Mouse (Mus musculus): ENCODE data around the gene Ccdc171. TPM values are rescaled to one million over a fixed set of nuclear protein-coding genes. Genes with fewer than 3 reads are reported as not detected.

Ccdc171 gene
- polyA plus RNA-seq, 1 experiment from 2014 or later: 2.4 TPM

GRCm38 (mm10) chr4:83739891-83740277 lies 214.5 kb downstream of the Ccdc171 start:
- Histone ChIP-seq H3K9ac (no peak overlapping the region), H3K4me1 (peaks cover 4% of the 10 kb centered on the region; the same call in 1 of the 2 replicates), H3K9me3 (replicated peaks) (no peaks in the 10 kb centered on the region), H3K36me3 (no peaks in the 10 kb centered on the region), H3K4me2 (no peak overlapping the region), H3K27ac (no peak overlapping the region), H3K4me3 (no peak overlapping the region), H3K27me3 (replicated peaks) (no peaks in the 10 kb centered on the region)
- no peak for ATAC-seq
- WGBS (ENCODE audit: insufficient replicate concordance): 51% methylated on average over 4 of the region's 4 CpGs

DNA sequence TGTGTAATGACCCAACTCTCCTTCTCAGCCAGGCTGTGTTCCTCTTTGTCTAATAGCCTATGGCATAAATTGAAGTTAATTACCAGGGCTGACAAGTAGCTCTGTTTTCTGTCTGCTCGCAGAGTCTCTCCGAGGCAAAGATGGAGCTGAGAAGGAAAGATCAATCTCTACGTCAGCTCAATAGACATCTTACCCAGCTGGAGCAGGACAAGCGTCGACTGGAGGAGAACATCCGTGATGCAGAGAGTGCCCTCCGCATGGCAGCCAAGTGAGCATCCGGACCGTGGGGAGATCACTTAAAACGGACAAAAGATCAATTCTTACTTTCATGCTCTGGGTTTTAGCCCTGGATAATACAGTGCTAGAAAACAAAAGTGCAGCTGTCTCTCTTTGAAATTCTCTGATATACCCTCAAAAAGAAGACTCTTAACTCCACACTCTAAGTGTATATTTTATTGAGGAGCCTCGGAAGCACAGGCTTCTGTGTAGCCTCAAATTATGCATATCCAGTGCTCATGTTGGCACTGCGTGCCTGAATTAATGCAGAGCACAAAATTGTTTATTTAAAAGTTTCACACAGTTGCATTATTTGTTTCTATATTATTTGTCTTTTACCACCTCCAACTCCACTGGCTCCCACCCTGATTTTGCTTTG lies 217.6 kb downstream of the Ccdc171 start:
- Histone ChIP-seq H3K4me2 (no peak overlapping the region), H3K4me3 (no peak overlapping the region), H3K27me3 (replicated peaks) (no peaks in the 10 kb centered on the region), H3K27ac (no peak overlapping the region), H3K4me1 (peaks cover 4% of the 10 kb centered on the region; the same call in 1 of the 2 replicates), H3K9ac (no peak overlapping the region), H3K9me3 (replicated peaks) (no peaks in the 10 kb centered on the region), H3K36me3 (no peaks in the 10 kb centered on the region)
- WGBS (ENCODE audit: insufficient replicate concordance): 74% methylated on average over 12 of the region's 12 CpGs
- ATAC-seq: no peak

DNA sequence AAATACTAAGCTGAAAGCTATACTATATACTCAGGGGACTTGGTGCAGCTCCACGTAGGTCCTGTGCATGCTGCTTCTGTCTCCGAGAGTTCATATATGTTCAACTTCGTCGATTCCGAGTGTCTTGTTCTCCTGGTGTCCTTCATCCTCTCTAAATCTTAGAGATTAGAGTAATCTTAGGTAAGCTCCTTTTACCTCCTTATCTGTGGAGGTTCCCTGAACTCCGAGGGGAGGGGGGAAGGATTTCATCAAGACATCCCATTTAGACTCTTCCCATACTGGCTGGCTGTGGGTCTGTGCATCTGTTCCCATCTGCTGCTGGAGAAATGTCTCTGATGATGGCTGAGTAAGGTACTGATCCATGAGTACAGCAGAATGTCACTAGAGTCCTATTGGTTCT lies 249.8 kb downstream of the Ccdc171 start:
- Histone ChIP-seq H3K27me3 (replicated peaks) (no peaks in the 10 kb centered on the region), H3K27ac (no peak overlapping the region), H3K4me1 (no peaks in the 10 kb centered on the region), H3K4me2 (no peak overlapping the region), H3K36me3 (no peaks in the 10 kb centered on the region), H3K9me3 (replicated peaks) (no peaks in the 10 kb centered on the region), H3K4me3 (no peak overlapping the region), H3K9ac (no peak overlapping the region)
- no peak for ATAC-seq
- WGBS (ENCODE audit: insufficient replicate concordance): 81% methylated on average over 6 of the region's 6 CpGs

DNA sequence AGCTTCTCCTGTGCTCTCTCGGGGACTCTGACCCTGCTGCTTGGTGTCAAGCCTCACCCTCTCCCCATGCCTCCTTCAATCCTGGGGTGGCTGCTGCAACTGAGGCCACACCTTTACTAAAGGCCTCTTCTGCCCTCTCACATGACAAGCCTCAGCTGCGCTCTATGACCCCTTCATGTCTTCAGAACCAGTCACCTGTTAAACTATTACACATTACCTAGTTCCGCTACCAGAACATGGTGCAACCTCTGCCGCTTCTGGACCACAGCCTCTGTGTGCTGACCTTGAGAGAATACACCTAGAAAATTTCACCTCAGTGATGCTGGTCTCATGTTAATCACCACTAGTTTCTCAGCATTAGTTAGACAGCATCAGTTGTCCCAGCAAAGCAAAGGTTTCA lies 254.7 kb downstream of the Ccdc171 start:
- Histone ChIP-seq H3K27me3 (replicated peaks) (no peaks in the 10 kb centered on the region), H3K27ac (no peak overlapping the region), H3K4me1 (no peaks in the 10 kb centered on the region), H3K9me3 (replicated peaks) (no peaks in the 10 kb centered on the region), H3K36me3 (no peaks in the 10 kb centered on the region), H3K9ac (no peak overlapping the region), H3K4me3 (no peak overlapping the region), H3K4me2 (no peak overlapping the region)
- WGBS (ENCODE audit: insufficient replicate concordance): 80% methylated on average over 4 of the region's 4 CpGs
- no peak for ATAC-seq

GRCm38 (mm10) chr4:83785115-83785514 lies 259.8 kb downstream of the Ccdc171 start:
- no peaks in the 10 kb centered on the region for H3K4me1 ChIP-seq
- ATAC-seq: no peak
- WGBS (ENCODE audit: insufficient replicate concordance): 38% methylated on average over 2 of the region's 2 CpGs
- no peak overlapping the region for H3K9ac ChIP-seq
- no peak overlapping the region for H3K4me2 ChIP-seq
- H3K27me3 ChIP-seq (replicated peaks): no peaks in the 10 kb centered on the region
- H3K36me3 ChIP-seq: no peaks in the 10 kb centered on the region
- no peaks in the 10 kb centered on the region for H3K9me3 ChIP-seq (replicated peaks)
- no peak overlapping the region for H3K4me3 ChIP-seq
- no peak overlapping the region for H3K27ac ChIP-seq

- H3K27me3 ChIP-seq (replicated peaks): no peaks in the 10 kb centered on the region
- no peaks in the 10 kb centered on the region for H3K4me1 ChIP-seq
- no peak overlapping the region for H3K4me3 ChIP-seq
- ATAC-seq: no peak
- no peaks in the 10 kb centered on the region for H3K9me3 ChIP-seq (replicated peaks)
- no peaks in the 10 kb centered on the region for H3K36me3 ChIP-seq
- WGBS (ENCODE audit: insufficient replicate concordance): 63% methylated on average over 13 of the region's 13 CpGs
- H3K9ac ChIP-seq: no peak overlapping the region
- H3K4me2 ChIP-seq: no peak overlapping the region
- no peak overlapping the region for H3K27ac ChIP-seq
Measured at GRCm38 (mm10) chr4:83791811-83792210, 266.5 kb downstream of the Ccdc171 start.

DNA sequence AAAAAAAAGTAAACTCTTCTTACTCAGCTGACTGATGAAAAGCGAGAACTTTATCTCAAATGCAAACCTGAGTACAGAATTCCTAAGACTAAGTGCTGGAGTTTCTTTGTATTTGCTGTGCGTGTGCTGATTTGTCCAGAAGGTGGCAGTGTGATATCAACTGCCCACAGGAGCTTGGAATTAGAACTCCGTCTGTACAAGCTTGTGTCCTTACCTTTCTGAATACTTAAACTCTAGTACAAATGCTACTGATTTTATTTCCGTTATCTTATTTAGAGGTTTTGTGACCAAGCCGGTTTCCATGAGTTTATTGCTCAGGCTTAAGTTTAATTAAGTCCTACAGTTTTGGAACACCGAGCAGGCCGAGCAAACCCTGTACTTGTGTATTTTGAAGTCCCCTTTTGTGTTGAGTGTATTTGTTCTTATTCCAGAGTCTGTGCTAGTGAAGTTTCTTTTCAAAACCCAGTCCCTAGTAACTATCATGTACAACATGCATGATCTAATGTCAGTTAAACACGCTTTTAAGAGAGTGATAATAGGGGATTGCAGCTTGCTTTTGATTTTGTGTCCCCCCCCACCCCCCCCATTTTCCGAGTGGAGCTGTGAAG lies 269.1 kb downstream of the Ccdc171 start:
- Histone ChIP-seq H3K27ac (no peak overlapping the region), H3K4me3 (no peak overlapping the region), H3K9me3 (replicated peaks) (no peaks in the 10 kb centered on the region), H3K9ac (no peak overlapping the region), H3K4me1 (no peaks in the 10 kb centered on the region), H3K27me3 (replicated peaks) (no peaks in the 10 kb centered on the region), H3K36me3 (no peaks in the 10 kb centered on the region), H3K4me2 (no peak overlapping the region)
- 36% methylated on average over 9 of the region's 9 CpGs for WGBS (ENCODE audit: insufficient replicate concordance)
- no peak for ATAC-seq

GRCm38 (mm10) chr4:83794930-83795459 lies 269.6 kb downstream of the Ccdc171 start:
- no peaks in the 10 kb centered on the region for H3K27me3 ChIP-seq (replicated peaks)
- no peaks in the 10 kb centered on the region for H3K4me1 ChIP-seq
- no peak for ATAC-seq
- H3K9me3 ChIP-seq (replicated peaks): no peaks in the 10 kb centered on the region
- no peak overlapping the region for H3K4me2 ChIP-seq
- no peaks in the 10 kb centered on the region for H3K36me3 ChIP-seq
- no peak overlapping the region for H3K27ac ChIP-seq
- H3K9ac ChIP-seq: no peak overlapping the region
- no peak overlapping the region for H3K4me3 ChIP-seq
- WGBS (ENCODE audit: insufficient replicate concordance): 57% methylated on average over 5 of the region's 5 CpGs

GRCm38 (mm10) chr4:83797976-83798375 lies 272.6 kb downstream of the Ccdc171 start:
- WGBS (ENCODE audit: insufficient replicate concordance): 70% methylated on average over 14 of the region's 14 CpGs
- ATAC-seq: no peak
- Histone ChIP-seq H3K27ac (no peak overlapping the region), H3K27me3 (replicated peaks) (no peaks in the 10 kb centered on the region), H3K4me1 (no peaks in the 10 kb centered on the region), H3K4me3 (no peak overlapping the region), H3K9ac (no peak overlapping the region), H3K4me2 (no peak overlapping the region), H3K9me3 (replicated peaks) (no peaks in the 10 kb centered on the region), H3K36me3 (no peaks in the 10 kb centered on the region)

- H3K4me1 ChIP-seq: no peaks in the 10 kb centered on the region
- H3K4me2 ChIP-seq: no peak overlapping the region
- no peaks in the 10 kb centered on the region for H3K27me3 ChIP-seq (replicated peaks)
- H3K36me3 ChIP-seq: no peaks in the 10 kb centered on the region
- no peaks in the 10 kb centered on the region for H3K9me3 ChIP-seq (replicated peaks)
- ATAC-seq: no peak
- H3K27ac ChIP-seq: no peak overlapping the region
- H3K9ac ChIP-seq: no peak overlapping the region
- no peak overlapping the region for H3K4me3 ChIP-seq
- WGBS (ENCODE audit: insufficient replicate concordance): 62% methylated on average over 21 of the region's 21 CpGs
Measured at GRCm38 (mm10) chr4:83798674-83799430, 273.5 kb downstream of the Ccdc171 start.

GRCm38 (mm10) chr4:83800402-83800801 lies 275.1 kb downstream of the Ccdc171 start:
- H3K9me3 ChIP-seq (replicated peaks): no peaks in the 10 kb centered on the region
- no peak overlapping the region for H3K4me3 ChIP-seq
- no peaks in the 10 kb centered on the region for H3K4me1 ChIP-seq
- no peak overlapping the region for H3K27ac ChIP-seq
- H3K9ac ChIP-seq: no peak overlapping the region
- H3K4me2 ChIP-seq: no peak overlapping the region
- no peak for ATAC-seq
- H3K36me3 ChIP-seq: no peaks in the 10 kb centered on the region
- no peaks in the 10 kb centered on the region for H3K27me3 ChIP-seq (replicated peaks)
- 49% methylated on average over 3 of the region's 3 CpGs for WGBS (ENCODE audit: insufficient replicate concordance)

DNA sequence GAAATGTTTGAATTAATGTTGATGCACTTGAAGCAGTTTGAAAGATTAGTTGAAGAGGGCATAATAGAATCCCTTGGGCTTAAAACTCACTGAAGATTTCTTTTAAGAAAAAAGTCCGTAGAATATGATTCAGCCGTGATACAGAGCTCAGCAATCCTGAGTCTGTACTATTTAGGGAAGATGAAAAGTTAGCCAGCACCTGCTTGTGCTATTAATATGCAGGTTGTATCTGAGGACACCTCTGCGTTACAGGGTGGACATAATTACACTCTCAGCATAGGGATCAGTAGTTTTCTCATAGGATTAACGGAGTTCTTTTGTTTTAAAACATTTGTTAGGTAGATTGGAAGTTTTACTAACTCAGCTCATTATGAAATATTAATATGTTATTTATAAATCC lies 291.6 kb downstream of the Ccdc171 start:
- H3K27me3 ChIP-seq (replicated peaks): no peaks in the 10 kb centered on the region
- no peak overlapping the region for H3K4me3 ChIP-seq
- H3K9ac ChIP-seq: no peak overlapping the region
- no peak for ATAC-seq
- H3K4me1 ChIP-seq: no peaks in the 10 kb centered on the region
- H3K9me3 ChIP-seq (replicated peaks): no peaks in the 10 kb centered on the region
- no peak overlapping the region for H3K4me2 ChIP-seq
- no peak overlapping the region for H3K27ac ChIP-seq
- WGBS (ENCODE audit: insufficient replicate concordance): 75% methylated on average over 4 of the region's 4 CpGs
- no peaks in the 10 kb centered on the region for H3K36me3 ChIP-seq

Measured in liver, embryonic 12.5 days (tissue).